Mouse (Mus musculus) forebrain, embryonic 15.5 days (tissue): Measurements from ENCODE around the gene Sdad1. TPM values are rescaled to one million over a fixed set of nuclear protein-coding genes. Genes with fewer than 3 reads are reported as not detected.

Source experiments
- polyA plus RNA-seq: library from polyadenylated mRNA; unstranded; fragments of >200 nt; fragmentation: Nextera tagmentation; extraction: Ambion mirVana; gene quantifications from 2 replicates; pipeline ENCODE4 v1.2.1, GENCODE M21; 2015

Sdad1 gene
- polyA plus RNA-seq, 1 experiment from 2014 or later, result 32.3 TPM

Other genes starting within 250 kb of the Sdad1 start
- 323 and 349 TPM in 2 replicates for gene G3bp2, start 226.8 kb downstream of the Sdad1 start, polyA plus RNA-seq
- gene Uso1, start 172.5 kb downstream of the Sdad1 start, polyA plus RNA-seq, result 42.1 and 45.8 TPM in 2 replicates
- gene U90926, start 95.1 kb downstream of the Sdad1 start, polyA plus RNA-seq, result not detected in 2 replicates
- gene Ppef2, start 54.2 kb downstream of the Sdad1 start, polyA plus RNA-seq, result 0.09 and 0.22 TPM in 2 replicates
- 7.6 and 11.5 TPM in 2 replicates for gene Naaa, start 32.3 kb downstream of the Sdad1 start, polyA plus RNA-seq
- not detected in 2 replicates for gene Cxcl9, start 17.6 kb upstream of the Sdad1 start, polyA plus RNA-seq
- gene Art3, start 21.3 kb upstream of the Sdad1 start, polyA plus RNA-seq, result 3.5 and 4.0 TPM in 2 replicates
- gene Cxcl10, start 38.4 kb upstream of the Sdad1 start, polyA plus RNA-seq, result 0.20 TPM in 1 of 2 replicates, not detected in the other
- 55.7 and 60.0 TPM in 2 replicates for gene Nup54, start 124.7 kb upstream of the Sdad1 start, polyA plus RNA-seq
- 23.4 and 24.6 TPM in 2 replicates for gene Scarb2, start 196.4 kb upstream of the Sdad1 start, polyA plus RNA-seq
- 0.42 and 0.69 TPM in 2 replicates for gene Fam47e, start 244.6 kb upstream of the Sdad1 start, polyA plus RNA-seq